Mouse (Mus musculus): ENCODE measurements around the gene Dhh. TPM values are rescaled to one million over a fixed set of nuclear protein-coding genes. Genes with fewer than 3 reads are reported as not detected.
"Not testable (repeated sequence)": the region's sequence is repeated elsewhere in the genome, so short reads cannot be mapped to it uniquely, and the experiment has no call there.

Dhh gene
- total RNA-seq (2021): 1.9 and 3.5 TPM in 2 replicates
- long read RNA-seq, experiment 1, full-length matches to known transcripts: 9 of 11 reads
- long read RNA-seq, experiment 1, partial matches to known transcripts: 2 of 11 reads
- long read RNA-seq, experiment 1, other reads (novel, unspliced or antisense): 0 of 11 reads
- long read RNA-seq, experiment 2, full-length matches to known transcripts: 4 of 4 reads
- long read RNA-seq, experiment 2, partial matches to known transcripts: 0 of 4 reads
- long read RNA-seq, experiment 2, other reads (novel, unspliced or antisense): 0 of 4 reads

GRCm38 (mm10) chr15:98897928-98898800 is at the start of gene Dhh:
Dhh (minus strand) TSS chr15:98898540.
- DNase-seq: peak; percentile 48

- no peak for DNase-seq
Measured at GRCm38 (mm10) chr15:98947884-98948283, 49.5 kb upstream of the Dhh start.

- DNase-seq: no peak
Measured at GRCm38 (mm10) chr15:98943133-98943532, 44.8 kb upstream of the Dhh start.

- peak; percentile 62 for DNase-seq
Measured at GRCm38 (mm10) chr15:98942081-98942480, 43.7 kb upstream of the Dhh start.

GRCm38 (mm10) chr15:98941539-98941938 is 43.2 kb upstream of the Dhh start:
- no peak for DNase-seq

- peak; percentile 72 for DNase-seq
Measured at GRCm38 (mm10) chr15:98940816-98941215, 42.5 kb upstream of the Dhh start.

- DNase-seq: peak; percentile 96
Measured at GRCm38 (mm10) chr15:98934217-98934839, 36.0 kb upstream of the Dhh start, which contains the start of gene Tuba1b. Tuba1b (minus strand) TSS chr15:98934565.

- DNase-seq: peak; percentile 98
Measured at GRCm38 (mm10) chr15:98933833-98934216, 35.5 kb upstream of the Dhh start.

GRCm38 (mm10) chr15:98933004-98933671 is 34.8 kb upstream of the Dhh start:
- not testable (repeated sequence) for DNase-seq

GRCm38 (mm10) chr15:98930998-98931397 is 32.7 kb upstream of the Dhh start:
- DNase-seq: no peak

- no peak for DNase-seq
Measured at GRCm38 (mm10) chr15:98930017-98930734, 31.8 kb upstream of the Dhh start.

- DNase-seq: peak; percentile 84
Measured at GRCm38 (mm10) chr15:98928598-98929240, 30.4 kb upstream of the Dhh start.

GRCm38 (mm10) chr15:98927566-98927965 is 29.2 kb upstream of the Dhh start:
- no peak for DNase-seq

- DNase-seq: no peak
Measured at GRCm38 (mm10) chr15:98924682-98925081, 26.3 kb upstream of the Dhh start.

GRCm38 (mm10) chr15:98923031-98923537 is 24.7 kb upstream of the Dhh start:
- DNase-seq: no peak

GRCm38 (mm10) chr15:98922581-98922980 is 24.2 kb upstream of the Dhh start:
- DNase-seq: peak; percentile 33

GRCm38 (mm10) chr15:98921510-98921909 is 23.2 kb upstream of the Dhh start:
- DNase-seq: no peak

GRCm38 (mm10) chr15:98918499-98918895 is 20.2 kb upstream of the Dhh start:
- DNase-seq: not testable (repeated sequence)

- DNase-seq: peak; percentile 99
Measured at GRCm38 (mm10) chr15:98917538-98918498, 19.5 kb upstream of the Dhh start, which contains the start of gene Lmbr1l. Lmbr1l (minus strand) TSS chr15:98918231.
